Mouse (Mus musculus) bone marrow, adult 2 months (tissue): ENCODE measurements around the gene Plscr3.

Experiments used
- CTCF ChIP-seq: fragments of 200-500 bp; IDR thresholded peaks from 2 replicates; pipeline ENCODE4 v1.5.1; 2011; ENCODE audit warnings: low read length, control low read depth; ENCODE audit not compliant: control insufficient read depth, insufficient read depth
- POLR2A ChIP-seq: fragments of 200-500 bp; IDR thresholded peaks from 2 replicates; pipeline ENCODE4 v1.6.1; 2011; ENCODE audit warnings: low read depth, mild to moderate bottlenecking, control low read depth, low read length, borderline replicate concordance; ENCODE audit not compliant: control insufficient read depth

DNA sequence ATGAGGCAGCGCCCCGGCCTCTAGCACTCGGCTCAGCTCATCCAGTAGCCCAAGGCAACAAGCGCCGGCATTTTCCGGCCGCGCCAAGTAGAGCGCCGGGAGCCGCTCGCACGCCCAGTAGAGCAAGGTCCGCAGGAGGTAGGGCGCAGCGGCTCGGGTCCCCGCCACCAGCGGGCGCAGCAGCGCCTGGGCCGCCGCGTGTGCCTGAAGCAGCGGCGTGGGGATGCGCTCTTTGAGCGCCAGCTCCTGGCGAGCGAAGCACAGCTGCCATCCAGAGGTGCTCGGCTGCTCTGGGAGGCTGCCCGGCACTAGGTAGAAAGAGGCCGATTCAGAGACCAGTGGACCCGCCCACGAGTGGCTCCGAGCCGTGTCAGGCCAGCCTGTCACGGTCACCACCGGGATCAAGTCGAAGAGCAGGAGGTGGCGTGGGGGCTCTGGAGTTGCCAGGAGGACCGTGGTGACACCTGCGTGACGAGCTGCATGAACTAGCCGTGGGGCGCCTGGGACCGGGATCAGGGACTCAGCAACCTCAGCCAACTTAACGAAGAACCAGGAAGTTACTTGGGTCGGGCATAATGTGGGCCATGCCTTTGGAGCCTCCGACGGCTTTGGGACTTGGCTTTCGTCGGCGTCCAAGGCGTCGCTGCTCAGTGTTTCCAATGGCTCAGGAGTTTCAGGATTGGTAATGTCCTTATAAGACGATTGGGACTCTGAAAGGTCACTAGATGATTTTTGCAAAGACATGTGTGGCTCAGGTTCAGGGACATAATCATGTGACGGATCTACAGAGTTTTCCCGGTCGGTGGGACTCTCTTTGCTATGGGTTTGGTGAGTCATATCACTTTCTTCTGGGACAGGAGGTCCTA lies 42.2 kb upstream of the Plscr3 start:
- TF ChIP-seq POLR2A (no peak), CTCF (peak; percentile 65; the same call in 1 of the 2 replicates)
